Mouse (Mus musculus) heart, postnatal 14 days (tissue): ENCODE results near the gene Inhbe. TPM values are rescaled to one million over a fixed set of nuclear protein-coding genes. Genes with fewer than 3 reads are reported as not detected.
"Not testable (repeated sequence)": the region's sequence is repeated elsewhere in the genome, so short reads cannot be mapped to it uniquely, and the experiment has no call there.

Source experiments
- DNase-seq, 2 experiments: peaks; one replicate each; pipeline ENCODE4 v3.0.0; 2021 to 2022
- intact Hi-C: fragments of 180-260 bp; cut with DNase I; formaldehyde crosslinking; loops from one replicate; pipeline ENCODE4 v1.15.1; 2025
- total RNA-seq, 2 experiments: library from RNA; stranded (reverse); gene quantifications; 2 replicates each; pipeline ENCODE4 v1.2.3; 2021

Gene Inhbe
- total RNA-seq, 2 experiments from 2014 or later, result not detected

DNA sequence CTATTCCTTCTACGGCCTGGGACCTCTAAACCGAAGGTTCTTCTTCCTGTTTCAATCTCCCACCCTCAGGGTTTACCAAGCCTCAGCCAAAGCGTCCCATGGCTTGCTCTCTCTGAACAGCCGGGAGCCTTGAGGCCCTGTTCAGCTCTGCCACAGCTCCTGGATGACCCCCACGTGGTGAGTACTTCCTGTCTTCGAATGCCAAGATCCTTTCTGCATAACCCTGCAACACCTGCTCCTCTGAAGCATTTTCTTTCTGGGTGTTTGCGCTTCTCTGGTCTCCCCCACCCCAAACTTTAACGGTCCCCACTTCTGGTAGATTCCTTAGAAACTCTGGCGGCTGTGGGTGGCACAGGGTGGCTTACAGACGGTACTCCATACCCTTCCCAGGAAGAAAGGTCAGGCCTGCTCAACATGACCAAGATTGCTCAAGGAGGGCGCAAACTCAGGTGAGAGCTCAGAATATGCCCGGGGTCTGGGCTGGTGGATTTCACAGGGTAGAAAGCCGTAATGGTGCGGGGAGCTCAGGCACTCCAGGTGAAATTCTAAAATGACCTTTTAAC, 28.7 kb downstream of the Inhbe start:
- DNase-seq, result no peak
- intact Hi-C loops, result no loop called here

DNA sequence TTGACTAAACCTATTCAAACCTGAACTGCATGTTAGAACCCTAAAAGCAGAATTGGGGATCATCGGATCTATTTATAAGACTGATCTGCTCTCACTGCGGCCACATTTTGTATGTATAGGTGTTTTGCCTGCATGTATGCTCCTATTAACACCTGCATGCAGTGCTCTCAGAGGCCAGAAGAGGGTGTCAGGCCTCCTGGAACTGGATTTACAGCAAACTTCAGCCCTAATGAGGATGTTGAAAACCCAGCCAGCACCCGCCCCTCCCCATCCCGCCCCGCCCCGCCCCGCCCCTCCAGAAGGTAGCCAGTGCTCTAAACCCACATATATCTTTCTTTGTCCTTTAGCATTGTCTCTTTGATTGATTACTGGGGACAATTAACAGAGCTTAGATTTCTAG, 29.7 kb downstream of the Inhbe start:
- intact Hi-C loops, result no loop called here
- DNase-seq, result peak in 1 of 2 experiments; percentile 48

DNA sequence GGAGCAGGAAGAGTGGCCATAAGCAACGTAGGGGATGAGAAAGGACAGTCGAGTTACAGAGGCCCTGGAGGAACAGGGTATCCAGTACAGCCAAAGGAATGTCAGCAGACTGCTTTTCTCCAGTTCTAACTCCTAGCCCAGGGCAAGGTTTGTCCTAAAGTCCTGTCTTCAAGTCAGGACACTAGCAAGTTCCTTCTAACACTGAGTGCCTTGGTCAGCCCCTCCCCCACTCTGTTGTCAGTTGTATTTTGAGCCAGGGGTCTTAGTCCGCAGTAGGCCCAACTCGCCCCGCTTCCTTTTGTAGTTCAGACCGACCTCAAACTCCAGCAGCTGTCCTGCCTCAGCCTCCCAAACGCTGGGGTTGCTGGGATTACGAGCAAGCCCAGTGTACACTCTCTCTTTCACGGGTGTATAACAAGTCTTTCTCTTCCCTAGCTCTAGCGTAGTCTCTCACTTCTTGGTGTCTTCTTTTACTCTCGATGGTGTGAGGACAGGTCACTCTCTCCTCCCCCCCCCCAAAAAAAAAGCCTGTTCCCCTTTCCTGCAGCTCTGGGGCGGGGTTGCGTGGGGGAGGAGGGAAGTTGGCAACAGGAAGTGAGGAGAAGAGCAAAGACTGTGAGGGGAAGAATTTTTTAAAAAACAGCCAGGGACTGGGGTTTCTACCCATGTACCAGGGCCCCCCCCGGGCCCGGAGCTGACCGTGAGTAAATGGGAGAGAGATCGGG, 30.9 kb downstream of the Inhbe start:
- DNase-seq, result no peak
- intact Hi-C loops, result no loop called here

DNA sequence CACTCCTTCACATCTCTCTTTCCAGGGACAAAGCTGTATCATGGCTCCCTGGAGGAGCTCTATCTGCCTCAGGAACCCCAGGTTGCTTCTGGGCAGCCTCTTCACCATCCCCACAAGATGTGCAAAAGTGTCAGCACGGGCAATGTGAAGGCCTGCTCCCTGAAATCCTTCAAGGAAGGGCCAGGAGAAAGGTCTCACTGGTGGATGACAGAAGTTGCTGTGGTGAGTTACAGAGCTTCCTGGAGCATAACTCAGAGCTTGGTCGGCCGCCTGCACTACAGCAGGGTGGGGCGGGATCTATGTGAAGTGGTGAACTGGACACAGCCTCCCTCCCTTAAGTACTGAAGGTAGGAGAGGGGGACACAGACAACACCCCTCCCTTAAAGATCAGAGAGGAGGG, 31.5 kb downstream of the Inhbe start:
- no peak for DNase-seq
- intact Hi-C loops, result no loop called here

DNA sequence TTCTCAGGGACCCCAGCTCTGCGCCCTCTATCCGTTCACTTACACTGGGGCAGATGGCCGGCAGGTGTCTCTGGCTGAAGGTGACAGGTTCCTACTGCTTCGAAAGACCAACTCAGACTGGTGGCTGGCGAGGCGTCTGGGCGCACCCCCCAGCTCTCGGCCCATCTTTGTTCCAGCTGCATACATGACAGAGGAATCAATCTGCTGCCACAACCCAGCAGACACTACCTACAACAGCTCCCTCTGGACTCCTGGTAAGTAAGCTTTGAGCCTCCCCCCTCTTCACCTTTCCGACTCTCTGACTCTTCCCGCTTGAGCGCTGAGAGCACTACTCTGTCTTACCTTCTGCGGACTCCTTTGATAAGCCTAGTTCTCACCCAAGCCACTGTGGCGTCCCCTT, 32.0 kb downstream of the Inhbe start:
- intact Hi-C loops, result no loop called here
- DNase-seq, result no peak

DNA sequence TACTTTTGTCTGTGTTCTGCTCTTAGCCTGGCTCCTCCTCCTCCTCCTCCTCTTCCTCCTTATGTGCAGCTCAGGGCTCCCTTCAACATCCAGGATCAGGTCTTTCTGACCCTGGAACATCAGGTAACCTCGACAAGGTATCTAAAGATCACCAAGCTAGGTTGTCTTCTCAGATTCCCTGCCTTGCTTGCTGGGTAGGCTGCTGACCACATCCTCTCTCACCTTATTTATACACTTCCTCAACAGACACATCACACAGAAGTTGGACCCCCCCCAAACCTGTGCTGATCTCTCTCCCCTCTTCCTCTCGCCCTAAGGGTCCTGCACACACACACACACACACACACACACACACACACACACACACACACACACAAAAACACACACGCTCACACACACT, 32.6 kb downstream of the Inhbe start, which contains the start of gene Arhgap9:
TSS of gene Arhgap9 (plus strand) at position 344 of the 400 bp plus-strand sequence.
- intact Hi-C loops, result no loop called here
- no peak for DNase-seq

DNA sequence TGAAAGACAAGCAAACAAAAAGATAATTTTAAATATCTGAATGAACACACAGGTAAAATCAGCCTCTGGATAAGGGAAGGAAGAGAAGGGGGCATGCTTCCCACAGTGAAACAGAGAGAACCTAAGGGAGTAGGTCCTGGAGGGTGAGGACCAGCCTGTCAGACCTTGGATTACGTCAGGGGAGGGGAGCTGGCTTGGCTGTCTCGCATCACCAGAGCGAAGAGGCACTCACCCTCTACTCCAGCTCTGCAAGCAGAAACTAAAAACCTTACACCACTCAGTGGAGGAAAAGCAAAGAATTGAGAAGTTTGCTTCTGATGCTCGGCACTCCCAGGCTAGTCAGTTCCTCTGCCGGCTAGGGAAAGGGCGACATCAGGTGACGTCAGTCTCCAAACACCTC, 34.2 kb downstream of the Inhbe start:
- DNase-seq, result no peak
- intact Hi-C loops, result no loop called here

DNA sequence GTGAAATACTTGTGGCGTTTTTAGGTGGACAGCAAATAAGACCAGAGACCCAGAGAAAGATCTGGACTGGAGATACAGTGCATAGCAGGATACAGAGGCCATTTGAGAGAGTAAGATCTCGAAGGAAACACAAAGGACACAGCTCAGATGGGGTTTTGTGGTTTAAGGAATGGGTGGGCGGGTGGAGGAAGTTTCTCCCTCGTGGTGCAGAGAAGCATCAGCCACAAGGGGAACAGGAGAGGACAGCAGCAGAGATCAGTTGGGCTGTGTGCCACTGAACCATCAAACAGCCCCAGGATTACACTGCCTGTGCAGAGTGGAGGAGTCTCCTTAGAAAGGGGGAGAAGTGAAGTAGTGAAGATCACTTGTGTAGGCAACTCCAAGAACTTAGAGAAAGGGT, 36.2 kb downstream of the Inhbe start:
- DNase-seq, result no peak
- intact Hi-C loops, result no loop called here

DNA sequence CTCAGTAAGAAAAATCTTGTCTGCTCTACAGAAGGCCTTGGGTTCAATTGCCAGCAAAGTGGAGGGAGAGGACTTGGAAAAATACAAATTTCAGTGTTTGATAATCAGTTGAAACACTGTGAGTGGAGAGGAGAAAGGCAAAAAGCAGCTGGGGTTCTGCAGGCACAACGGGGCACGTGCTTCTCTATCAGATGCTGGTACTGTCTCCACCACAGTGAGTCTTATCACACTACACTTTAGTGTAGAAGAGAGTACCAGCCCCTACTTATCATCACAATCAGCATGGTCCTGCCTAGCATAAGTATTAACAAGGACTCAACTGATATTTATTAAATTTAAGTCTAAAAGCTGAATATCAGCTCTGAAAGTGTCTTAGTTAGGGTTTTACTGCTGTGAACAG, 36.9 kb downstream of the Inhbe start:
- DNase-seq, result no peak
- intact Hi-C loops, result no loop called here

DNA sequence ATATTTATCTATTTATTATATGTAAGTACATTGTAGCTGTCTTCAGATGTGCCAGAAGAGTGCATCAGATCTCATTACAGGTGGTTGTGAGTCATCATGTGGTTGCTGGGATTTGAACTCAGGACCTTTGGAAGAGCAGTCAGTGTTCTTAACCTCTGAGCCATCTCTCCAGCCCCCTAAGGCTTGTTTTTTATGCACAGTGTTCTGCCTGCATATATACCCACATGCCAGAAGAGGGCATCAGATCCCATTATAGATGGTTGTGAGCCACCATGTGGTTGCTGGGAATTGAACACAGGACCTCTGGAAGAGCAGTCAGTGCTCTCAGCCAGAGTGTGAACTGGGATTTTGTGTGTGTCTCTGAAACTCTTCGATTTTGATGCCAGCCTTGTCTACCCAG, 39.3 kb downstream of the Inhbe start:
- DNase-seq, result not testable (repeated sequence)
- intact Hi-C loops, result loop anchor here (5.0 kb wide), 1 partner anchor 193 kb away; the partner anchor contains the start of gene Os9

DNA sequence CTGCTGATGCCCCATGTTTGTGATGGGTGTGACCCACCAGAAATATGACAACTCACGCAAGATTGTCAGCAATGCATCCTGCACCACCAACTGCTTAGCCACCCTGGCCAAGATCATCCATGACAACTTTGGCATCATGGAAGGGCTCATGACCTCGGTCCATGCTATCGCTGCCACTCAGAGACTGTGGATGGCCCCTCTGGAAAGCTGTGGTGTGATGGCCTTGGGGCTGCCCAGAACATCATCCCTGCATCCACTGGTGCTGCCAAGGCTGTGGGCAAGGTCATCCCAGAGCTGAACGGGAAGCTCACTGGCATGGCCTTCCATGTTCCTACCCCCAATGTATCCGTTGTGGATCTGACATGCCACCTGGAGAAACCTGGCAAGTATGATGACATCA, 40.7 kb downstream of the Inhbe start:
- intact Hi-C loops, result loop anchor here (5.0 kb wide), 1 partner anchor 191 kb away; the partner anchor contains the start of gene Os9

DNA sequence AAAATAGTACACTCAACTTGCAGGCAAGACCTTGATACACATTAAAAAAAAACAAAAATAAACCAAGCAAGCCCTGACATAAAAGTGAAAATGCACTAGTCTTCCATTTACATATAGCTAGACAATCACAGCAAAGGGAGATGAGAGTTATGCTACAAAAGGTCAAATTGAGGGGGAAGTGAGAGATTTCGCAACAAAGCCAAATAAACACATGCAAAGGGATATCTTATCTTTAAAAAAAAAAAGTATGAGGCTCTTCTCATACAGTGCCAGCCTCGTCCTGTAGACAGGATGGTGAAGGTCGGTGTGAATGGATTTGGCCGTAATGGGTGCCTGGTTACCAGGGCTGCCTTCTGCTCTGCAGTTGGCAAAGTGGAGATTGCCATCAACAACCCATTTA, 41.4 kb downstream of the Inhbe start:
- intact Hi-C loops, result loop anchor here (5.0 kb wide), 1 partner anchor 191 kb away; the partner anchor contains the start of gene Os9

More for the DNA sequence above, 40.7 kb downstream of the Inhbe start:
- DNase-seq, result not testable (repeated sequence)

DNA sequence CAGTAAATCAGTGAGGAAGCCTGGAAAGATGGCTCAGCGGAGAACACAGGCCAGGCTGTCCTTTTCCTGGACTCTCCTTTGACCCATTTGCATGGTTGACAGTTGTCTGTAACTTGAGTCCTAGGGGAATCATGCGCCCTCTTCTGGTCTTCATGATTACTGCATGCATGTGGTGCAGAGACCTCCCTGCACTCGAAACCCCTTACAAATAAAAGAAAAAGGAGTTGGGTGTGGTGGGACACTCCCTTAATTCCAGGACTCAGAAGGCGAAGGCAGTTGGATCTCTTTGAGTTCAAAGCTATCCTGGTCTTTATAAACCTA, 41.9 kb downstream of the Inhbe start:
- intact Hi-C loops, result loop anchor here (5.0 kb wide), 1 partner anchor 190 kb away; the partner anchor contains the start of gene Os9

More for the DNA sequence above, 41.4 kb downstream of the Inhbe start:
- DNase-seq, result no peak

DNA sequence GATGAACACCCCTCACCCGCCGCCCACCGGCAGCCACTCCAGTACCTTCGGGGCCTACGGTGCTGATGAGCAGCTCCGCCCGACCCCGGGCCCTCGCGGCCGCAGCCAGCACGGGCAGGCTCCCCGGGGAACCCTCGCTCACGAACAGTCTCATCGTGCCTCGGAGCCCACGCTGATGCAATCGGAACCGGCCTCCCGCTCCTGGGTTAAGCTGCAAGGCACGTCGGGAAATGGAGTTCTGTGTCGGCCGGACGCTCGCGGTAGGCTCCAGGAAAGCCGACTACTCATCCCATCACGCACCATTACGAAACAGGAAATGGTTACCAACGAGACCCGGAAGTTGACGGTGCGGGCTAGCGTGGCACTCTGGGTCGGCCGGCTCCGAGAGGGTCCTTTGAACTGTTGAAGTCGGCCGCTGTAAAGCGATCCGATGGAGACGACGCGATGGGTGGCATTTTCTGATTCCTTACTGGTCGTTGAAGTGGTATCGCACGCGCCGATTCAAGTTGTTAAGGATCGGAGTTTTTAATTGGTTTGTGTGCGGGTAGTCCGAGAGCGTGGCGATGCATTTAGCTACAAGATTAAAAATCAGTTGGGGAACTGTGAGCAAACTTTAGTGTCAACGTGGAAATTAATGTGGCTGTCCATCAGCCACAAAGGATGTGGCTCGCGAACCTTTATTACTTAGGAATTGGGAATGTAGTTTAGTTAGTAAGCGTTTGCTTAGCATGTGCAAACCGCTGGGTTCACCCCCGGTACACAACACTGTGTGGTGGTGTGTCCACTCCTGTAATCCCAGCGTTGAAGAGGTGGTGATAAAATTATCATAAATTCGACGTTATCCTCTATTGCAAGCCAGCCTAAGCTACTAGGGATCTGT, 42.5 kb downstream of the Inhbe start, which contains the start of gene Mars:
TSS of gene Mars (minus strand) at position 311 of the 880 bp plus-strand sequence.
- intact Hi-C loops, result loop anchor here (1.0 to 5.0 kb wide), 3 partner anchors 20 to 189 kb away; partner anchors contain the start of genes Dctn2 and Os9
- peak; percentile 92 to 94 for DNase-seq

More for the DNA sequence above, 41.9 kb downstream of the Inhbe start:
- DNase-seq, result peak; percentile 81 to 89

DNA sequence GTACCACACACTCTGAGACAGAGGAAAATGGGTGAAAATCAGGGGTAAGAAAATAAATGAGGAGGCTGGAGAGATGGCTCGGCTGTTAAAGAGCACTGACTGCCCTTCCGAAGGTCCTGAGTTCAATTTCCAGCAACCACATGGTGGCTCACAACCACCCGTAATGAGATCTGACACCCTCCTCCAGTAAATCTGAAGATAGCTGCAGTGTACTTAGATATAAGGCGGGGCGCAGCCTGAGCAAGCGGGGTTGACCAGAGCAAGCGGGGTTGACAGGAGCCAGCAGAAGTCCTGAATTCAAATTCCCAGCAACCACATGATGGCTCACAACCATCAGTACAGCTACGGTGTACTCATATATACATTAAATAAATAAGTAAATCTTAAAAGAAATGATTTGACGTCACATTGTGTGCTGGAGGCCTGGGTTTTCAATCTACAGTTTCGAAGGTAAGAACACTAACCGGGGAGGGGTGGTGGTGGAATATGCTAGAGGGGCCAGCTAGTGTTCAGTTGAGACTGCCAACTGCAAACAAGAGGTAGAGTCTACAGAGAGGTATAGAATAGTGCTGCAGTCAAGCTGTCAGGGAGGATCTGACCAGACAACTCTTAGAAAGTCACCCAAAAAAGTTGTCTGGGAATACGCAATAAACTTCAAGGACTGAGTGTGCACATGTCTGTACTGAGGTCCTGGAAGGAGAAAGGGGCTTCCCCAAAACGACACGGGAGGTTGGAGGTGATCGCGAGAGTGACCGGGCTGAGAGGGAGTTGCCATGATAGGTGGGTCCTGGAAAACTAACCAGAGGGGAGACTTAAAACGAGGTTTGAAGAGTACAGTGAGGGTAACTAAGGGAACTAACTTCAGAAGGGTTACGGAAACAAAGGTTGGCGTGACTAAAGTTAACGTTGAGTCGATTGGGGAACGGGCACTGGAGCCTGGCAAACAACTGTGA, 43.4 kb downstream of the Inhbe start:
- intact Hi-C loops, result loop anchor here (1.0 to 5.0 kb wide), 3 partner anchors 19 to 188 kb away; partner anchors contain the start of genes Dctn2 and Os9
- no peak for DNase-seq

DNA sequence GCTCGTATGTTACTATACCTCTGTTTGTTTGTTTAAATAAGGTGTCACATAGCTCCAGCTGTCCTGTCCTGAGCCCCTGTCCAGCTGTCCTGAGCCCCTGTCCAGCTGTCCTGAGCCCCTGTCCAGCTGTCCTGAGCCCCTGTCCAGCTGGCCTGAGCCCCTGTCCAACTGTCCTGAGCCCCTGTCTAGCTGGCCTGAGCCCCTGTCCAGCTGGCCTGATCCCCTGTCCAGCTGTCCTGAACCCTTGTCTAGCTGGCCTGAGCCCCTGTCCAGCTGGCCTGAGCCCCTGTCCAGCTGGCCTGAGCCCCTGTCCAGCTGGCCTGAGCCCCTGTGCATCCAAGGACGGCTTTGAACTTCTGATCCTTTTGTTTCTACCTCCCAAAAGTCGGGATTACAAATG, 45.0 kb downstream of the Inhbe start:
- DNase-seq, intact Hi-C loops: not testable (repeated sequence)

DNA sequence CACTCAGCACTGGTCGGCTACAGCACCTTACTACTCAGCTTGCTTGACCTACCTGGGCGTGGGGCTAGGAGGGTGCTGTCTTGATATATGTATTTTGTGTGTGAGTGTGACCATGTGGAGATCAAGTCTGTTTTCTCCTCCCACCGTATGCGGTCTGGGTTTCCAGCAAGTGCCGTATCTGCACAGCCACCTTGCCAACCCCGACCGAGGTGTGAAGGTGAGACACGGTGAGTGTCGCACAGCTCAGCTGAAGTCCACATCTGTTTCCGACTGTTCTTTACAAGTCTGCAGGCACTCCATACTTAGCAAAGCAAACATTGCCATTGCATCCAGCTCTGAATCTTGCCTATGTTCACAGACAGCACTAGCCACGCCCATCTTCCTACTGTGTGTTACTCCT, 51.1 kb downstream of the Inhbe start:
- intact Hi-C loops, result no loop called here
- DNase-seq, result no peak

DNA sequence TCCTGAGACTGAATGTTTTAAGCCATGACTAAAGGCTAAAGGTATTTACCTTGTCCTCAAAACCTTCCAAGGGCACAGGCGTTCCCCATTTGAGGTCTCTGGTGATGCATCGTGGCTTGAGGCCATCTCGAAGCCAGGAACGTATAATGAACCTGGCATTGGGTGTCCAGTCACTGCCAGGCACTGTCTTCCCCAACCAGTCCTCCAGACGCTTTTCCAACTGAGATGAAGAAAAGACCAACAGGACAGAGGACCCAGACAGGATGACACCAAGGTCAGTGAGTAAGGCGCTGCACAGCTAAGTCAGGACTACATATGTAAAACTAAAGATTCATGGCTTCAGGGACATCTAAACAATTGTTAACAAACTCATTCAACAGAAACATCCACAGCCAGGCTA, 53.9 kb downstream of the Inhbe start:
- intact Hi-C loops, result no loop called here

More for the DNA sequence above, 53.9 kb downstream of the Inhbe start:
- DNase-seq, result no peak
